Mouse (Mus musculus) kidney, embryonic 16.5 days (tissue): ENCODE results near the gene Mpzl2. TPM values are rescaled to one million over a fixed set of nuclear protein-coding genes. Genes with fewer than 3 reads are reported as not detected.

Source experiments
- ATAC-seq: fragments of 200-750 bp; cut with Nextera tagmentation; 2 replicates; pipeline ENCODE4 v1.8.0; 2017; ENCODE audit warnings: moderate TSS enrichment; ENCODE audit not compliant: low FRiP score, low TSS enrichment
- H3K27ac ChIP-seq: fragments of 300-500 bp; sonication (generic); 2 replicates; pipeline ENCODE4 v1.5.1; 2014; ENCODE audit warnings: low read length
- H3K27me3 ChIP-seq: fragments of 300-500 bp; sonication (generic); 2 replicates; pipeline ENCODE4 v1.6.1; 2014; ENCODE audit warnings: low read length, control low read depth, mixed read lengths; ENCODE audit not compliant: insufficient read depth
- H3K36me3 ChIP-seq: fragments of 300-500 bp; sonication (generic); 2 replicates; pipeline ENCODE4 v1.6.1; 2014; ENCODE audit warnings: low read length, control low read depth, mixed read lengths; ENCODE audit not compliant: insufficient read depth
- H3K4me1 ChIP-seq: fragments of 300-500 bp; sonication (generic); 2 replicates; pipeline ENCODE4 v1.6.1; 2014; ENCODE audit warnings: low read length, control low read depth, mixed read lengths; ENCODE audit not compliant: insufficient read depth
- H3K4me2 ChIP-seq: fragments of 300-500 bp; sonication (generic); replicated peaks from 2 replicates; pipeline ENCODE4 v1.6.1; 2014; ENCODE audit warnings: low read depth, low read length
- H3K4me3 ChIP-seq: fragments of 300-500 bp; sonication (generic); 2 replicates; pipeline ENCODE4 v1.5.1; 2014; ENCODE audit warnings: mild to moderate bottlenecking, low read length
- H3K9ac ChIP-seq: fragments of 300-500 bp; sonication (generic); replicated peaks from 2 replicates; pipeline ENCODE4 v1.6.1; 2014; ENCODE audit warnings: low read length
- H3K9me3 ChIP-seq: fragments of 300-500 bp; sonication (generic); 2 replicates; pipeline ENCODE4 v1.6.1; 2016; ENCODE audit warnings: low read length, control low read depth
- WGBS: fragments of 180-500 bp; shearing (Covaris S2); extraction: QIAGEN DNeasy Blood & Tissue Kit; methylation state at CpG from one replicate; pipeline ENCODE4 v1.1.7; 2014; 5-methylcytosine and 5-hydroxymethylcytosine counted together
- polyA plus RNA-seq: library from polyadenylated mRNA; unstranded; fragments of >200 nt; fragmentation: Nextera tagmentation; extraction: Ambion mirVana; gene quantifications from 2 replicates; pipeline ENCODE4 v1.2.1, GENCODE M21; 2015

The Mpzl2 gene
- polyA plus RNA-seq, 1 experiment from 2014 or later = 20.3 TPM

DNA sequence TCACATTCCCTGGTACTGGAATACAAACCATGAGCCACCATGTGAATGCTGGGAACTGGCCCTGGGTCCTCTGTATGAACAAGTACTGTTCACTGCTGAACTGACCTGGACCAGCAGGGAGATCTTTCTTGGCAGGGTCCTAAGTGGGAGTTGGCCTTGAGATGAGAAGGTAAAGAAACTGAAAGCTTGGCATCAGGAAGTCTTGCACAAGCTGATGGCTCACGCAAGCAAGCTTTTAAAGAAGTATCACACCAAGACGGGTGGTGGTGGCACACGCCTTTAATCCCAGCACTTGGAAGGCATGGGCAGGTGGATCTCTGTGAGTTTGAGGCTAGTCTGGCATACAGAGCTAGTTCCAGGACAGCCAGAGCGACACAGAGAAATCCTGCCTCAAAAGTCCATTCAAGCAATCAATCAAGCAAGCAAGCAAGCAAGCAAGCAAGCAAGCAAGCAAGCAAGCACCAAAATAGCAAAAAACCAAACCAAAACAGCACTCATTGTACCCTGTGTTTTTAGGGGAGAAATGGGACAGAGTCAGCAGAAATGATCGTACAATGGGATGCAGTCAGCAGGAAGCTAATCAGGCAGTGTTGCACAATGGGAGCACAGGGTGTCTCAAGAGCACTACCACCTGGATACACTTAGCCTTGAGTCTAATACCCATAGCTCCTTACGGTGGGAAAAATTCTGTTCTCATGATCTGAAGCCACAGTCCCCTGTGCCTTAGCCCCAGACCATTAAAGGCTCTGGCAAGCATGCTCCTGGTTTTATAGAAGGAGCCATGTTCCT is 55.7 kb downstream of the Mpzl2 start:
- H3K4me2 ChIP-seq = no peak overlapping the region
- H3K4me3 ChIP-seq = no peak overlapping the region
- H3K4me1 ChIP-seq = no peaks in the 10 kb centered on the region
- no peaks in the 10 kb centered on the region for H3K9me3 ChIP-seq
- ATAC-seq = no peak
- H3K27me3 ChIP-seq = no peaks in the 10 kb centered on the region
- 87% methylated on average over 6 of the region's 6 CpGs for WGBS
- no peaks in the 10 kb centered on the region for H3K36me3 ChIP-seq
- H3K9ac ChIP-seq = no peak overlapping the region
- no peak overlapping the region for H3K27ac ChIP-seq

DNA sequence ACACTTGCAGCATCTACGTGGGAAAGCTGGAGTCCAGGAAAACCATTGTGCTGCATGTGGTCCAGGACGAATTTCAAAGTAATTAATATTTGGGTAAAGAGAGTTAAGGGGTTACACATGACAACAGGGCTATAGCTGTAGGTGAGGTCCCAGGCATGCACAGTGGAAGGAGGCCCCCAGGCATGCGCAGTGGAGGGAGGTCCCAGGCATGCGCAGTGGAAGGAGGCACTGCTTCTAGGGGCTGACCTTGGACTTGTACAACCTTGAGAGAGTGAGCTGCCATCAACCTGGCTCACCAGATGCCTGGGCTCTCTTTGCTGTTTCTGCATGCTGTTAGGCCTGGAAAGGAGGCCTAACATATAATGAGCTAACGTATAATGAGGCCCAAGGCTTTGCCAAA is 58.3 kb downstream of the Mpzl2 start:
- H3K4me3 ChIP-seq = no peak overlapping the region
- H3K4me2 ChIP-seq = no peak overlapping the region
- no peaks in the 10 kb centered on the region for H3K36me3 ChIP-seq
- no peak for ATAC-seq
- 84% methylated on average over 5 of the region's 5 CpGs for WGBS
- H3K27me3 ChIP-seq = no peaks in the 10 kb centered on the region
- H3K4me1 ChIP-seq = no peaks in the 10 kb centered on the region
- no peak overlapping the region for H3K9ac ChIP-seq
- H3K9me3 ChIP-seq = no peaks in the 10 kb centered on the region
- H3K27ac ChIP-seq = no peak overlapping the region

DNA sequence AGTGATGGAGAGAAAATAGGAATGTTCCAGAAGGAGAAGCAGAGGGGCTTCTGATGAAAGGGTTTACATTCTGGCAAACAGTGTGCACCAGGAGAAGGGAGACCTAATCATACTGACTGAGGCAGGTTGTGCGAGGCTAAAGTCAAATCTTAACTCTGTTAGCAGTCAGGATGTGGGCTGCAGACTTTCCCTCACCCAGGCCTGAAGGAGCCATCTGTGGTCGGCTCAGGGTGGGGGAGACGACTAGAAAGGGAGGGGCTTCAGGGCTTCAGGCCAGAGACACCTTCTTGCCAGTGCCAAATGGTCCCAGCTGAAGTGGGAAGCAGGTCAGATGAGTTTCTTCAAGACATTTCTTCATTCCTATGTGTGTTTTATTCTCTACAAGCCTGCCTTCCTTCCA is 58.8 kb downstream of the Mpzl2 start:
- no peak overlapping the region for H3K4me2 ChIP-seq
- no peaks in the 10 kb centered on the region for H3K4me1 ChIP-seq
- no peak overlapping the region for H3K4me3 ChIP-seq
- no peak for ATAC-seq
- no peak overlapping the region for H3K27ac ChIP-seq
- 40% methylated on average over 3 of the region's 3 CpGs for WGBS
- H3K36me3 ChIP-seq = no peaks in the 10 kb centered on the region
- H3K9me3 ChIP-seq = no peaks in the 10 kb centered on the region
- no peak overlapping the region for H3K9ac ChIP-seq
- no peaks in the 10 kb centered on the region for H3K27me3 ChIP-seq

DNA sequence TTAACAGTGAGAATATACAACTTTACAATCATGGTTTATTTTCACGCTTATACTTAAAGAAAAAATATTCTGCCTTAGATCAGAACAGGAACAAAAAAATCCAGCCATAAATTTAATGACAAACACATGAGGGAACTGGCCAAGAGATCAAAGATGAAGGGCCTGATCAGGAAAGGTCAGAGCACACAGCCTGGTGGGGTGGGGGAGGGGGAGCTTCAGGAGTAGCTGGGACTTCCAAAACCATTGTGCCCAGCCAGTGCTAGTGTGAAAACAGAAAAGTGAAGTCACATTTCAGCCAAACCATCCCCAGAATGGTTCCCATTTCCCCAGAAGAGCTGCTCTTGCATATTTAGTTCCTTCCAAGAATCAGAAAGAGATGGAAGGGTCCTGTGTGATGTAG is 62.9 kb downstream of the Mpzl2 start:
- Histone ChIP-seq H3K27me3 (no peaks in the 10 kb centered on the region), H3K9ac (no peak overlapping the region), H3K4me2 (no peak overlapping the region), H3K9me3 (no peaks in the 10 kb centered on the region), H3K4me3 (no peak overlapping the region), H3K27ac (no peak overlapping the region), H3K4me1 (no peaks in the 10 kb centered on the region), H3K36me3 (no peaks in the 10 kb centered on the region)
- 62% methylated on average over 1 of the region's 1 CpGs for WGBS
- no peak for ATAC-seq

DNA sequence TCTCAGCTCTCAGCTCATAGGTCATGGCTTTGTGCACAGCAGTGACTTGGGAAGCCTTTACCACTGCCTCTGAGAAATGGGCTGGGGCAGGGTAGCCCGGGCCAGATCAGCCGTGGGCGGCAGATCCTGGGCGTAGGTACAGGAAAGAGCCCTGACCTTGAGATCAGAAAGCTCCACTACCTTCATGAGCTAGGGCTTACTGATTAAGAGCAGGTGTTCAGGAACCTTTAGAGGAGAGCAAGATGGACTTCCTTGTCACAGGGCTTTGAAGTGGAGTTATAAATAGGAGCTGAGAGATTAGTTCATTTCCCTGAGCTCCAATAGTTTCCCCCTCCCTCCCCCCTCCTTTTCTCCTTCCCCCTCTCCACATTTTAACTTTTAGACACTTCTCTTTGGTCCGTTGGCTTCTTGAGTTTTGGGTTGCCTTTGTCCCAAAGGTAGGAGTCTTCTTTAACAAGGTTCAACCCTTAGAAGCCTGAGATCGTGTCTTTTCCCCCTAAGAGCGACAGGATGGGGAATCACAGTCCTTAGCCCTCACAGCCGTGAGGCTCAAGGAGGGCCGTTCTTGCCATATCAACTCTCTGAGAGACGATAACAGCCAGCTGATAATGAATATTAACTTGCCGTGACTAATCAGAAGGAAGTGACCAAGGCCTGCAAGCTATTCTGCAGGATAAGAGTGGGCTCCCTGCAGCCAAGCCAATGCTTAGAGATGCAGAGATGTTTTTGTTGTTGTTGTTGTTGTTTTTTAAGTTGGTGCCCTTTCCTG is 63.8 kb downstream of the Mpzl2 start:
- ATAC-seq = no peak
- Histone ChIP-seq H3K4me2 (no peak overlapping the region), H3K4me3 (no peak overlapping the region), H3K27ac (no peak overlapping the region), H3K36me3 (no peaks in the 10 kb centered on the region), H3K27me3 (no peaks in the 10 kb centered on the region), H3K4me1 (no peaks in the 10 kb centered on the region), H3K9me3 (no peaks in the 10 kb centered on the region), H3K9ac (no peak overlapping the region)
- 54% methylated on average over 11 of the region's 11 CpGs for WGBS

Other genes with a start within 250 kb of the Mpzl2 start
- 34.9 and 40.4 TPM in 2 replicates for gene Tmem25, start 240.5 kb upstream of the Mpzl2 start, polyA plus RNA-seq
- 161 and 182 TPM in 2 replicates for gene Ttc36, start 236.7 kb upstream of the Mpzl2 start, polyA plus RNA-seq
- gene Kmt2a, start 158.5 kb upstream of the Mpzl2 start, polyA plus RNA-seq = 10.8 and 13.5 TPM in 2 replicates
- gene Atp5l, start 119.1 kb upstream of the Mpzl2 start, polyA plus RNA-seq = 677 and 753 TPM in 2 replicates
- 24.3 and 29.1 TPM in 2 replicates for gene Ube4a, start 74.2 kb upstream of the Mpzl2 start, polyA plus RNA-seq
- not detected in 2 replicates for gene Cd3g, start 59.4 kb upstream of the Mpzl2 start, polyA plus RNA-seq
- gene Cd3d, start 58.0 kb upstream of the Mpzl2 start, polyA plus RNA-seq = not detected in 2 replicates
- gene Cd3e, start 30.2 kb upstream of the Mpzl2 start, polyA plus RNA-seq = not detected in 2 replicates
- 3.2 and 3.7 TPM in 2 replicates for gene Mpzl3, start 15.4 kb downstream of the Mpzl2 start, polyA plus RNA-seq
- gene Jaml, start 39.4 kb downstream of the Mpzl2 start, polyA plus RNA-seq = 0.30 TPM in 1 of 2 replicates, not detected in the other
- gene Scn2b, start 78.0 kb downstream of the Mpzl2 start, polyA plus RNA-seq = 4.7 and 5.0 TPM in 2 replicates
- gene Scn4b, start 98.6 kb downstream of the Mpzl2 start, polyA plus RNA-seq = 0.91 and 1.0 TPM in 2 replicates
- 0.15 TPM in 1 of 2 replicates, not detected in the other for gene BC049352, start 142.2 kb downstream of the Mpzl2 start, polyA plus RNA-seq
- gene Tmprss4, start 164.3 kb downstream of the Mpzl2 start, polyA plus RNA-seq = 0.33 and 0.61 TPM in 2 replicates
- gene Il10ra, start 229.3 kb downstream of the Mpzl2 start, polyA plus RNA-seq = 0.65 and 0.92 TPM in 2 replicates